Mouse (Mus musculus): ENCODE measurements around the gene Mycl.

- no peak for TF ChIP-seq MAZ (IDR thresholded peaks at IDR 0.05; ENCODE audit: low read depth, low read length)
- TF ChIP-seq POLR2A (IDR thresholded peaks at IDR 0.05; ENCODE audit: control insufficient read depth in 1 of 2, insufficient read depth in 1 of 2, low read depth in 1 of 2, low read length in 2 of 2, poor library complexity in 1 of 2) = no peak
- no peak for TF ChIP-seq CTCF (IDR thresholded peaks at IDR 0.05 in 2 of 3, conservative IDR thresholded peaks at IDR 0.05 in 1 of 3; ENCODE audit: control insufficient read depth in 1 of 3, insufficient read depth in 1 of 3, low read depth in 2 of 3, low read length in 3 of 3, poor library complexity in 1 of 3, severe bottlenecking in 1 of 3)
- no peak for TF ChIP-seq ZC3H11A (IDR thresholded peaks at IDR 0.05; ENCODE audit: low read depth, low read length)
- no peak for TF ChIP-seq USF1 (IDR thresholded peaks at IDR 0.05; ENCODE audit: low read depth, low read length)
- TF ChIP-seq ELF1 (IDR thresholded peaks at IDR 0.05; ENCODE audit: low read depth, low read length) = no peak
Measured at GRCm38 (mm10) chr4:123026597-123026996, 31.1 kb downstream of the Mycl start.
